Mouse (Mus musculus): ENCODE measurements around the gene 1110017D15Rik. TPM values are rescaled to one million over a fixed set of nuclear protein-coding genes. Genes with fewer than 3 reads are reported as not detected.

The 1110017D15Rik gene
- total RNA-seq (2023): not detected

GRCm38 (mm10) chr4:41517233-41517632 is at the start of gene 1110017D15Rik:
1110017D15Rik (minus strand) TSS chr4:41517333.

GRCm38 (mm10) chr4:41502986-41503412 is 14.1 kb downstream of the 1110017D15Rik start, which contains the start of gene AI464131:
AI464131 (minus strand) TSS chr4:41503076.

GRCm38 (mm10) chr4:41464345-41465286 is 52.5 kb downstream of the 1110017D15Rik start, which contains the start of the genes Kif24 and Nudt2:
Kif24 (minus strand) TSS chr4:41464887.
Nudt2 (plus strand) TSS chr4:41465151.

Other genes with a start within 250 kb of the 1110017D15Rik start
- gene Ubap2, start 242.2 kb downstream of the 1110017D15Rik start, total RNA-seq (2023): 69.5 TPM
- 31.7 TPM for gene Dcaf12, start 202.4 kb downstream of the 1110017D15Rik start, total RNA-seq (2023)
- 46.1 TPM for gene Ubap1, start 168.3 kb downstream of the 1110017D15Rik start, total RNA-seq (2023)
- gene Kif24, start 52.4 kb downstream of the 1110017D15Rik start, total RNA-seq (2023): 1.8 TPM
- 5.2 TPM for gene Nudt2, start 52.2 kb downstream of the 1110017D15Rik start, total RNA-seq (2023)
- gene AI464131, start 14.3 kb downstream of the 1110017D15Rik start, total RNA-seq (2023): not detected
- 7.6 TPM for gene Fam219a, start 52.2 kb upstream of the 1110017D15Rik start, total RNA-seq (2023)
- not detected for gene Dnaic1, start 52.4 kb upstream of the 1110017D15Rik start, total RNA-seq (2023)
- not detected for gene Enho, start 123.0 kb upstream of the 1110017D15Rik start, total RNA-seq (2023)
- gene Cntfr, start 179.8 kb upstream of the 1110017D15Rik start, total RNA-seq (2023): not detected
- 13.1 TPM for gene Il11ra1, start 182.7 kb upstream of the 1110017D15Rik start, total RNA-seq (2023)
- 29.0 TPM for gene Rpp25l, start 196.2 kb upstream of the 1110017D15Rik start, total RNA-seq (2023)
- 42.5 TPM for gene Dctn3, start 205.8 kb upstream of the 1110017D15Rik start, total RNA-seq (2023)
- gene Arid3c, start 213.8 kb upstream of the 1110017D15Rik start, total RNA-seq (2023): not detected
- gene Galt, start 237.9 kb upstream of the 1110017D15Rik start, total RNA-seq (2023): 66.2 TPM
- 21.2 TPM for gene Sigmar1, start 238.8 kb upstream of the 1110017D15Rik start, total RNA-seq (2023)

Data from CD4-positive naive resting alpha-beta T cell, adult 76 days (primary cell).